Mouse (Mus musculus) adrenal gland, postnatal 14 days (tissue): ENCODE data around the gene Lasp1. TPM values are rescaled to one million over a fixed set of nuclear protein-coding genes. Genes with fewer than 3 reads are reported as not detected.
"Not testable (repeated sequence)": the region's sequence is repeated elsewhere in the genome, so short reads cannot be mapped to it uniquely, and the experiment has no call there.

Experiments used
- DNase-seq: peaks from one replicate; pipeline ENCODE4 v3.0.0; 2021; ENCODE audit warnings: mixed read lengths
- total RNA-seq: library from RNA; stranded (reverse); gene quantifications from 2 replicates; pipeline ENCODE4 v1.2.3, GENCODE M21; 2021

Gene Lasp1
- total RNA-seq, 1 experiment from 2014 or later: 98.2 TPM

DNA sequence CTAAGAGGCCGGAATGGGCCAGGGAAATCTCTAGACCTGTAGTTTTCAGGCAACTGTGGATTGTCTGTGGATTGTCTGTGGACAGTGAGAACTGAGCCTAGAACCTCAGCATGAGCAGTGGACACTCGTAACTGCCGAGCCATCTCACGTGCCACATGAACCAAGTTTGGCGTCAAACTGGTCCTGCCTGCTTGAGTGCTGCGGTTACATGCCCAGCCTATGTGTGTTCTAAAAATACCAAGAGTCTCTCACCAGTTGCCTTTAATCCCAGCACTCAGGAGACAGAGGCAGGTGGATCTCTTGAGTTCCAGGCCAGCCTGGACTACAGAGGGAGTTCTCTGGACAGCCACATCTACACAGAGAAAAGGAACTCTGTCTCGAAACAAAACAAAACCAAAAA, 30.6 kb downstream of the Lasp1 start:
- no peak for DNase-seq

DNA sequence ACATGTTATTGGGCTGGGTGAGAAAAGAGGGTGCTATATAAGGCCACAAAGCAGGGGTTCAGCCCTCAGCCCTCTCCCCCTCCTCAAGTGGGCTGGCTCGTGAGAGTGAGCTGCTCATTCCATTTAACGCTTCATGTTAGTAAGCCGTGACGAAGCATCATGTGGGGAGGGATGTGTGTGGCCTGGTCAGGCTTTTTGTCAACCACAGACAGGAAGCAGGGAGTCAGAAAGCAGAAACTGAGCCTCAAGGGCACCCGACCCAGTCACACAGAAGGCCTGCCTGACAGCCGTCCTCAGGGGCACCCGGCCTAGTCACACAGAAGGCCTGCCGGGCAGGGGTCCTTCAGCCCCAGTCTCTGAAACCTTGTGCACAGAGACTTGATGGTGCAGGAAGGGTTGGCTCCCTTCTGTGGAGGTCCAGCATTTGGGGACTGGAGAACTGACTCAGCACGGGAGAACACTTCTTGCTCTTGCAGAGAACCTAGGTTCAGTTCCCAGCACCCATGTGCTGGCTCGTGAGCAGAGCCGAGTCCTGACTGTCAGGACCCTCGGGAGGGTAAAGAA, 31.2 kb downstream of the Lasp1 start:
- DNase-seq: no peak

DNA sequence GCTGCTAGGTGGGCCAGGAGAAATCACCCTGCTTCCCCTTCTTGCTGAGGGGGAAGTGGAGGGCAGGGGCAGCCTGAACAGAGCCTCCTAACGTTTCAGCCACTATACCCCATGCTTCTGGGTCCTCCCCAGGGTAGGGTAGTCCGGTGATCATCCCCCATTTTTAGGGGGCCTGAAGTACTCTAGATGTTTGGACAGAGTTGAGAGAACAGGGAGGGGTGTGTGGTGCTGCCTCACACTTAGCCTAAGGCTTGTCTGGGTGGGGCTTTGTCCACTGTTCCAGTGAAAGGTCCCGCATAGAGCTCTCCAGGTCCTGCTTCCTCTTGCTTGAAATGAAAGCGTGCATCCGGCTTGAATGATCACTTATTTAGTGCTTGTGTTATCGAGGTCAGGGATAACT, 31.7 kb downstream of the Lasp1 start:
- no peak for DNase-seq

DNA sequence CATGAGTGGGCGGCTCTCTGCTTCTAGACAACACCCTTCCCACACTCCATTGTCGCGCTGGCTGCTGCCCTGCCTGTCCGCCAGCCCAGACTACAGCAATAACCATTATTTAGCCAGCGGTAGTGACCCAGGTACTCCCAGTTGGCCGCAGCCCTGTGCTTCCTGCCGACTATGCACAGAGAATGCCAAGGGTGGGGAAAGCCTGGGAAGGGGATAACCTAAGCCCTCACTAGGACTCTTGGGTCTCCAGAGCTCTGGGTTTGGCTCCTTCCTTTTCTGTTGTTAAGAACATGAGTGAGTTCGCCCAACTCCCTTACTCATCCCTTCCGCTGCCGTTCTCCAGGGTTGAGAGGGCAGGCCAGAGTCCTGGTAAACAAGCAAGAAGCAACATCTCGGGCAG, 33.2 kb downstream of the Lasp1 start:
- peak; percentile 35 for DNase-seq

DNA sequence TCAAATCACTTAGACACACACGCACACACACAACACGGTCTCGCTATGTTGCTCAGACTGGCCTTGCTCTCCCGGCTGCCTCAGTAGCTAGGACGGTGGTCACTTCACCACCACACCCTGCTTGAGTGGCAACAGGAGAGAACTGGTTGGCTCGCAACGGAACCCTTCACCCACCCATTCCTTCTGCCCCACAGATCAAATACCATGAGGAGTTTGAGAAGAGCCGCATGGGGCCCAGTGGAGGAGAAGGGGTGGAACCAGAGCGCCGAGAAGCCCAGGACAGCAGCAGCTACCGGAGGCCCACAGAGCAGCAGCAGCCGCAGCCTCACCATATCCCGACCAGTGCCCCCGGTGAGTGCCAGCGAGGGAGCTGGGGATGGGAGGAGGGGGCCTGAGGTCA, 34.6 kb downstream of the Lasp1 start:
- DNase-seq: no peak

DNA sequence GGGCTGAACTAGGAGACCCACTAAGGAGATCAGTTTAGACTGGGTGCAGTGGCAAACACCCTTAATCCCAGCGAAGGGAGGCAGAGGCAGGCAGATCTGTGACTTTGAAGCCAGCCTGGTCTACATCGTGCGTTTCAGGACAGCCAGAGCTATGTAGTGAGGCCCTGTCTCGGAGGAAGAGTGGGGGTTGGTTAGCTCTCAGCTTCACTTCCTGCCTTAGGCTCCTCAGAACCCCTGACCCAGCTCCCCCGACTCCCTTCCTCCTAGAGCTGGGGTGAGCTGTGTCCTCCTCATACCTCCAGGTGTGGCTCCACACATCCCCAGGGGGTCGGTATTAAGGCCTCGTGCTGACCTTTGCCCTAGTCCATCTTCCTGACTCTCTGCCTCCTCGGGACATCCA, 37.7 kb downstream of the Lasp1 start:
- DNase-seq: no peak

DNA sequence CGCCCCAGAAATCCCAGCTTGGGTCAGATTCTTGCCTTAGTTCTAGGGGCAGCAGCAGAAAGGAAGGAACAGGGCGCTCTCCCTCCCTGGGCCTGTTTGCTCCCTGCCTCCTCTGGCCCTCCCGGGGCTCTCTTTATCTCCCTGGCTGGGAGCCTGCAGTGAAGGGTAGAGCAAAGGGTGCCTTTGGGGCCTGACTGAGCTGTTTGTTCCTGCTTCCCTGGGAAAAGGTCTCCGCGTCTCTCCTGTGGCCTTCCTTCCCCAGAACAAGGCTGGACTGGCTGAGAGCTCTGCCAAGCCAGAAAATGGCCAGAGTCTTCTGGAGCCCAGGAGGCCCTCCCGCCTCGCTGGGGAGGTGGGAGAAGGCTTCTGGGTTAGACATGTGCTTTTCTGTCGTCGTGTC, 38.3 kb downstream of the Lasp1 start:
- DNase-seq: peak; percentile 64

DNA sequence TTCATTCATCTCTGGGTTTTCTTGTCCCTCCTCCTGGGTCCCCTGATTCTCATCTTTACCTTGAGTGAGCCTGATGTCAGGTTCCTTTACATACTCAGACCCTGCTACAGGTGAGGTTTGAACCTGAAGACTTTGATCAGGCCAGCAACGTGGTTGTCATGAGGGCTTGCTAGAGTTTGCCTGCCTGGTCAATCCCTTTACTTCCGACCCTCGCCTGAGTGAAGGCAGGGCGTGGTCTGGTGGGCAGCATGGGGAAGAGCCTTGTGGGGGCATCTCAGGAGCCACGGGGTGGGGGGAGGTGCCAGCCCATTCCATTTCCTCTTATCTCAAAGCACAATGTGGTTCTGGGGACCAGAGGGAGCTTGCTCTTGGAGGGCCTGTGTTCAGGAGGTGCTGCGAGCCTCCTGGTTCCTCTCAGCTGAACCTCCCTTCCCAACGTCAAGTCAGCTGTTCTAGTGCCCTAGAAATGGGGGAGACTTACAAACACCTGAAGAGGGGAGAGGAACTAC, 38.9 kb downstream of the Lasp1 start:
- DNase-seq: no peak

DNA sequence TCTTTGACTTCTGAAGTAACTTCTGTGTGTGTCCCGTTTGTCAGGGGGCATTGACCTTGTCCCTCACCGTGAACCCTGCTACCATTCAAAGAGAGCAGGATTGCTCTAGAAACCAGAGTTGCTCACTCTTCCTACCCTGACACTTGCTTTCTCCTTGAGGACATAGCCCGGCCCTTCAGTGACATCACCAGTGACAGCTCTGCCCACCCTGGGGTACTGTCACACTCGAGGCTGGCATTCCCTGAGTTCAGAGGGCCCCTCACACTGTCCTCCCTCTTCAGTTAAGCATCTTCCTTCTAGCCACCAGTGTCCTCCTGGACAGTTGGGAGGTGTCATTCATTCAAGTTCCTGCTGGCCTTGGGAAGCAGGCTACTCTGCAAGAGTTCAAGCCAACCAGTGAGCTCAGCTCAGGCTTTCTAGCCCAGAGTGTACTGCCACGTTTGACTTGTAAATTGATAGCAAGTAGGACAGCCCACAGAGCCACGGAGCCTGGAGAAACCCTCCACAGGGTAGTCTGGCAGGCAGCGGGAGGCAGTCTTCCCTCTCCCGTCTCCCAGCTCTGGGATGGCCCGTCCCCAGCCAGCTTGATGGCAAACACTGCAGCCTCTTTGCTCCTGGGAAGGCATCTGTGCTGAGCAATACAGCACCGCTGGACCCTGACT, 40.1 kb downstream of the Lasp1 start:
- peak; percentile 41 for DNase-seq

DNA sequence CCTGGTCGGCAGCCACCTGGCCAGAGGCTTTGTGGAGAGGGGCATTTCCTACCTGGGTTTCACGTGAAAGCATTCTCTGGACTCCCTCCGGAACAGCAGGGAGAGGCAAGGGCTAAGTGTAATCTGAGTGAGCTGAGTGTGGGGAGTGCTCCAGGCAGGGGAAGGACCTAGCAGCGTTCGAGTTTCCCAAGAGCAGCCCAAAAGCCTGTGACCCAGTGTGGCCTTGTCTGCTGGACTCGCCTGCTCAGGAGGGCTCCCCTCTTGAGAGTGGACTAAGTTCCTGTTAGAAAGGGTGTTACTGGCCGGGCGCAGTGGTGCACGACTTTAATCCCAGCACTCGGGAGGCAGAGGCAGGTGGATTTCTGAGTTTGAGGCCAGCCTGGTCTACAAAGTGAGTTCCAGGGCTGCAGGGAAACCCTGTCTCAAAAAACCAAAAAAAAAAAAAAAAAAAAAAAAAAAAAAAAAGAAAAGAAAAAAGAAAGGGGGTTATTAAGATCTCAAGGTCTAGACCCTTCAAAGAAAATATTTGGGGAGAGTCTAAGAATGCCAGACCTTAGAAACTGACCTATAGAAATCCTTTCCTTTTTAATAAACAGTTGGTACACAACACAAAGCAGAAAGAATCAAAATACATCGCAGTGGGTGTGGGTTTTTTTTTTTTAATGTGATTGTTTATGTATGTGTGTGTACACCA, 40.8 kb downstream of the Lasp1 start:
- DNase-seq: peak; percentile 40

DNA sequence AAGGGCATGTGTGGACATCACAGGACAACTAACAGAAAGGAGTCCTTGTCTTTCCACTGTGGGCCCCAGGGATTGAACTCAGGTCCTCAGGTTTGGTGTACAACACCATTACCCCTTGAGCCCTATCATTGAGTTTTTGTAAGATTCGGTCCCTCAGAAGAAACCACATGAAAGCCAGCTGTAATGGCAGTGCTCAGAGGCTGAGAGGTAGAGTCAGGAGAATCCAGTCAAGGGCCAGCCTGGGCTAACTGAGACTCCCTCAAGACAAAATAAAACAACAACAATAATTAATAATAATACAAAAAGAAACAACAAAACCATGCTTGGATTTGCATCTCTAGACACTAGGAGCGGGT, 41.3 kb downstream of the Lasp1 start:
- DNase-seq: no peak

DNA sequence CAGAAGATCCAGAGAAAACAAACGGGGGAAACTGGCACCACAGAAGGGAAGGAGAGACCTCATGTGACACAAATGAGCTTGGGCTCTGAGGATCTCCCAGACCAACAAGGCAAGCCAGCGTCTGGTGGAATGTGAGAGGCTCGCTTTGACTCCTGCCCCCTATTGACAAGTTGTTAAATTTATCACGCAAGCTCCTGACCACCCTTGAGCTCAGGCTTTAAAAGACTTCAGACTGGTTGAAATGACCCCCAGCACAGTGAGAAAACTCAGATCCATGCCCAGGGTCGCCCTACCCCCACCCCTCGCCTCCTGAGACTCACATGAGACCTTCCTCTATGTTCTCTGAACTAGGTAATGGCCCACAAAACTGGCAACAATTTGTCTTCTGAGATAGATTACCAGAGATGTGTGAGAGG, 41.7 kb downstream of the Lasp1 start, which contains the start of gene B230217C12Rik:
B230217C12Rik (plus strand) TSS at position 242 of the 416 bp plus-strand sequence.
- no peak for DNase-seq

DNA sequence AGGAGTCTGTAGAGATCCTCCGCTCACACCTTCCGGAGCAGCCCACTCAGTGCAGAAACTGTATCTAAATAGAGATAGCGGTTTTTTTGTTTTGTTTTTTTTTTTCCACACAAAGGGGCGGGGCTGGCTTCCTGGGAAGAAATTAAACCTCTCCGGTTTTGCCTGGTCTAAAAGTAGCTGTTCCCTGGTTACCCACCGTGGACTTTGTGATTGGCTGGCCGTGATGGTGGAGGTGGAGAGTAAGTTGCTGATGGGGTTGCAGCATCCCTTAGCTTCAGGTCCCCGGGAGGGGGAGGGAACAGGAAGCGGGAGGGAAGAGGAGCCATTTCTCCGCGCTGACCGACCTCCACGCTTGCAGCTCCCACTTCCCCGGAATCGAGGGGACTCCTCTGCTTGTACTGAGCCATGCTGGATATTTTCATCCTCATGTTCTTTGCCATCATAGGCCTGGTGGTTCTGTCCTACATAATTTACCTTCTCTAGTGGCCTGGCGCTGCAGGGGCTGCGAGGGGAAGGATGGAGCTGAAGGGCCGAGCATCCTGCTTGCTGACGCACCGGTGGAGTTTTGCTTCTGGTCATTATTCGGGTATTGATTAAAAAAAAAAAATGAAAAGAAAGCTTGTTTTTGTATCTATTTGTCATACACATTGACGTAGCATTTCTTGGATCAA, 42.3 kb downstream of the Lasp1 start:
- DNase-seq: peak; percentile 81

DNA sequence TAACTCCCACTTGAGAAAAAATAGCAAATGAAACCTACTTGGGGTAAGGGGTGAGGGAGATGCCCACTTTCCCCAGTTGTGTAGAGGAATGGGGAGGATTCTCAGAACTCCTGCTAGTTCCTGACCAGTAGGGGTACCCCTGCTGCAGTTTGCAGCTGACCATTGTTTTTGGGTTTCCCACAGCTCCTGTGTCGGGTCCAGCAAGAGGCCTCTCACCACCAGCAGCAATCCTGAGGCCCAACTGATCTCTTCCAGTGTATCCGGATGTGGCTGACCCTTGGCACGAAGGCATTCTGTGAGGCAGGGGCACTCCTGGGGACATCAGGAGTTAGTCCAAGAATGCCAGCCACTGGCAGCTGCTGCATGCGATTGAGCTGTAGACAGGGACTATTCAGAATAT, 43.2 kb downstream of the Lasp1 start:
- no peak for DNase-seq

DNA sequence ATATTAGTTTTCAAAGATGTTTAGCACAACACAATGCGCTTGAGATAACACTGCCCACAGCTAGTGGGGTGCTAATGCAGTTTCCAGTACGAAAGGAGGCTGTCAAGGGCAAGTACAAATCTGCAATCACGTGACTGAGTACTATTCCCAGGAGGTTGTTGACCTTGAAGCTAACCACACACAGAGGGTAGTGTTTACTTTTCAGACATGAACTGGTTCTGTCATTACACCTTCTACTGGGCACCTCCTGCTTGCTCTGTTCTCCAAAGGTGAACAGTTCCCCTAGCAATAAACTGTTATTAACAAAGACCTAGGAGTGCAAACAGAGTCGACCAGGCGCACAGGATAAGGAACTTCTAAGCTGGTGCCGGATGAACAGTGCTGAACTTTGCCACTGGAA, 51.6 kb downstream of the Lasp1 start:
- peak; percentile 40 for DNase-seq

DNA sequence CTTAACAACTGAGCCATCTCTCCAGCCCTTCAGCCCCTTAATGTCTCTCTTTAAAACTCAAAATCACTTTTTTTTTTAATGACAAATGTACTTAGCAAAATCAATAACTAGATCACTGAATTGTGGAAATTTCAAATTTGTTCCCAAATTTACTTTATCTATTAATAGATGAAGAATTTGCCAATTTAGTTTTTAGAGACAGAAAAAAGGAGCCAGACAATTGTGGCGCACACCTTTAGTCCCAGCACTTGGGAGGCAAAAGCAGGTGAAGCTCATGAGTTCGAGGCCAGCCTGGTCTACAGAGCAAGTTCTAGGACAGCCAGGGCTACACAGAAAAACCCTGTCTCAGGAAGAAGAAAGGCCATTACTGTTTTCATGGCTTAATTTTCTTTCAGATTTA, 52.8 kb downstream of the Lasp1 start:
- DNase-seq: no peak

DNA sequence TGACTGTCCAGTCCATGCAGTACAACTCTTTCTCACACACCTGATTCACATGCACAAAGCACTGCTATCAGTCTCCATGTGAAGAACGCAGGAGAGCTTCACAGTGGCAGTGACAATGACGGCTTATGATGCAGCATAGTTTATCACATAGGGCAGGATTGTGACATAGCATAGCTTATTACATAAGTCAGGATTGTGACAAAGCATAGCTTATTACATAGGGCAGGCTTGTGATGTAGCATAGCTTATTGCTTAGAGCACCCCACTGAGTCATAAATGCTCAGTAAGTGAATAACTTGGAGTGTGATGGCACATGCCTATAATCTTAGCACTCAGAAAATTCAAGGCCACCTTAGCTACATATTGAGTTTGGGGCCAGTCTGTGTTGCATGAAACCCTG, 56.7 kb downstream of the Lasp1 start:
- DNase-seq: no peak

DNA sequence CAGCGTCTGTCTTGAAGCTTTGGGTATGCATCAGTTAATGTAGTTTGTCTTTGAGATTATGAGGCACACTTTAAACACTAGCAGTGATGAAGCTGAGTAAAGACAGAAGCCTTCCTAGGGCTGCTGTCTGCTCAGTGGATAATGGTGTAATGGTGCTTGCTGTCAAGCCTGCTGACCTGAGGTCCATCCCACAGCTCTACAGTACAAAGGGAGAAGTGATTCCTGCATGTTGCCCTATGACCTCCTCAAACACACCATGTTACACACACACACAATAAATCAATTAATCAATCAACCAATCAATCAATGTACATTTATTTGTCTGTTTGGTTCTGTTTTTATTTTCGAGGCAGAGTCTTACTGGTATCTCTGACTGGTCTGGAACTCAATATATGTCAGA, 63.3 kb downstream of the Lasp1 start:
- no peak for DNase-seq

DNA sequence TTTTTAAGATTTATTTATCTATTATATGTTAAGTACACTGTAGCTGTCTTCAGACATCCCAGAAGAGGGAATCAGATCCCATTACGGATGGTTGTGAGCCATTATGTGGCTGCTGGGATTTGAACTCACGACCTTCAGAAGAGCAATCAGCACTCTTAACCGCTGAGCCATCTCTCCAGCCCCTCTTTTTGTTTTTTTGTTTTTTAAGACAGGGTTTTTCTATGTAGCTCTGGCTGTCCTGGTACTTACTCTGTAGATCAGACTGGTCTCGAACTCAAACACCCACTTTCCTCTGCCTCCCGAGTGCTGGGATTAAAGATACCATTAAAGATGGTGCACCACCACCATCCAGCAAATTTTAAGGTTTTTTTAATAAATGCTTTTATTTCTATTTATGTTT, 66.6 kb downstream of the Lasp1 start:
- no peak for DNase-seq

DNA sequence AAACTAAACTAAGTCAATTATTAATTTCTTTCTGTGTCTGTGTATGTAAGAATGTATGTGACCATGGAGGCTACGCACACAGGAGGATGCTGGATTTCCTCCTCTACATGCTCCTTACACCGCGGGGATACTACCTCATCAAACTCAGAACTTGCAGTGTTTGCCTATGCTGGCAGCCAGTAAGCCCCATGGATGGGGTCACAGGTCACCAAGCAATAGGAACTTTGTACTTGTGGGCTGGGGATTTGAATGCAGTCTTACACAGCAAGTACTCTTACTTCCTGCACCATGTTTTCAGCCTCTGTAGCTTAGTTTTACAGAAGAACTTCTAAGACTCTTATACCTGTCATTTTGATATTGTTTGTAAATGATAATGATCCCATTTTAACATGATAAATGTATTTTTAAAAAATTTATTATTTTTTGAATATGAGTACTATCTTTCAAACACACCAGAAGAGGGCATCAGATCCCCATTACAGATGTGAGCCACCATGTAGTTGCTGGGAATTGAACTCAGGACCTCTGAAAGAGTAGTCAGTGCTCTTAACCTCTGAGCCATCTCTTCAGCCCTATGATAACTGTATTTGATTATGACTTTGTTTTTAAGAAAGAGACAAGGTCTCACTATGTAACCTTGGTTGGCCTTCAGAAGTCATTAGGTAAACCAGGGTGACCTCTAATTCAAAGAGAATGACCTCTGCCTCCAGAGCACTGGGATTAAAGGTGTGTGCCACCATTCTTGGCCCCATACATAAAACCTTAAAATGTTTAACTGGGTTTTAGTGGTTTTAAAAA, 67.5 kb downstream of the Lasp1 start:
- no peak for DNase-seq

DNA sequence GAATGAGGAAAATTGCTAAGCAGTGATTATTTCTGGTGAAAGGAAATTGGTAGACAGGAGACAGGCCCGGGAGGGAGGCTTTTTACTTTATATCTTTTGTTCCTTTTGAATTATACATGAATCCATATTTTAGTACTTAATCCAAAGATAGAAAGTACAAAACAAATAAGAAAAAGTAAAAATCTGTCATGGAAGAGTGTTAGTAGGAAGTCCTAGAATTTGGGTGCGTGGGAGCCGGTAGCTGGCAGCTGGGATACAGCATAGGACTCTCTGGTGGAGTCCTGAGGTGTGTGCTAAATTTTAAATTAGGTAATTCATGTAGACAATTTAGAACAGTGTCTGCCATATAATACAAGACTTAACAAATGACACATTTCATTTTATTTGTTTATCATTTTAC, 68.8 kb downstream of the Lasp1 start:
- DNase-seq: no peak

DNA sequence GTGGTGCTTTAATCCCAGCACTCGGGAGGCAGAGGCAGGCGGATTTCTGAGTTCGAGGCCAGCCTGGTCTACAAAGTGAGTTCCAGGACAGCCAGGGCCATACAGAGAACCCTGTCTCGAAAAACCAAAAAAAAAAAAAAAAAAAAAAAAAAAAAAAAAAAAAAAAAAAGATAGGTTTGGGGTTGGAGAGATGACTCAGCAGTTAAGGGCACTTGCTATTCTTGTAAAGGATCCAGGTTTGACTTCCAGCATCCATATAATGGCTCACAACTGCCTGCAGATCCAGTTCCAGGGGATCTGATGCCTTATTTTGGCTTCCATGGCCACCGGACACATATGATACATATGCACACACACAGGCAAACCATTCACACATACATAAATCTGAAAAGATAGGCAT, 73.6 kb downstream of the Lasp1 start:
- DNase-seq: not testable (repeated sequence)
